Mouse (Mus musculus) stomach, postnatal 0 days (tissue): ENCODE results near the gene Chchd4. TPM values are rescaled to one million over a fixed set of nuclear protein-coding genes. Genes with fewer than 3 reads are reported as not detected.
A peak's percentile ranks its signal among the peaks of the same experiment; 100 is the strongest.

Source experiments
- ATAC-seq: fragments of 200-750 bp; cut with Nextera tagmentation; 2 replicates; pipeline ENCODE4 v1.8.0; 2017; ENCODE audit not compliant: low FRiP score, low TSS enrichment
- DNase-seq: peaks from one replicate; pipeline ENCODE4 v3.0.0-alpha.2; 2016; ENCODE audit warnings: low spot score
- H3K27ac ChIP-seq: fragments of 300-500 bp; sonication (generic); replicated peaks from 2 replicates; pipeline ENCODE4 v1.5.1; 2014; ENCODE audit warnings: mild to moderate bottlenecking, control low read depth
- H3K27me3 ChIP-seq: fragments of 300-500 bp; sonication (generic); 2 replicates; pipeline ENCODE4 v1.6.1; 2014; ENCODE audit warnings: low read length; ENCODE audit not compliant: control insufficient read depth, insufficient read depth
- H3K36me3 ChIP-seq: fragments of 300-500 bp; sonication (generic); 2 replicates; pipeline ENCODE4 v1.6.1; 2014; ENCODE audit warnings: low read length, mixed read lengths; ENCODE audit not compliant: control insufficient read depth, insufficient read depth
- H3K4me1 ChIP-seq: fragments of 300-500 bp; sonication (generic); replicated peaks from 2 replicates; pipeline ENCODE4 v1.6.1; 2014; ENCODE audit warnings: antibody characterized with exemption; ENCODE audit not compliant: control insufficient read depth, insufficient read depth
- H3K4me2 ChIP-seq: fragments of 300-500 bp; sonication (generic); replicated peaks from 2 replicates; pipeline ENCODE4 v1.6.1; 2014; ENCODE audit warnings: low read depth, mild to moderate bottlenecking, control low read depth, moderate library complexity
- H3K4me3 ChIP-seq: fragments of 300-500 bp; sonication (generic); 2 replicates; pipeline ENCODE4 v1.5.1; 2014; ENCODE audit warnings: low read depth, low read length, control low read depth
- H3K9ac ChIP-seq: fragments of 300-500 bp; sonication (generic); 2 replicates; pipeline ENCODE4 v1.6.1; 2014; ENCODE audit warnings: mild to moderate bottlenecking, low read length, control low read depth, mixed read lengths
- H3K9me3 ChIP-seq: fragments of 300-500 bp; sonication (generic); 2 replicates; pipeline ENCODE4 v1.6.1; 2016; ENCODE audit warnings: low read length; ENCODE audit not compliant: control insufficient read depth
- CTCF ChIP-seq: IDR thresholded peaks from 2 replicates; pipeline ENCODE4 v1.5.1; 2016; ENCODE audit warnings: antibody characterized with exemption, low read depth, mild to moderate bottlenecking, moderate library complexity
- EP300 ChIP-seq: optimal IDR thresholded peaks from 2 replicates; pipeline ENCODE3; 2016; ENCODE audit warnings: antibody characterized with exemption
- WGBS: fragments of 180-500 bp; shearing (Covaris S2); extraction: QIAGEN DNeasy Blood & Tissue Kit; methylation state at CpG from one replicate; pipeline ENCODE4 v1.1.7; 2014; 5-methylcytosine and 5-hydroxymethylcytosine counted together
- polyA plus RNA-seq: library from polyadenylated mRNA; unstranded; fragments of >200 nt; fragmentation: Nextera tagmentation; extraction: Ambion mirVana; gene quantifications from 2 replicates; pipeline ENCODE4 v1.2.1, GENCODE M21; 2015

The Chchd4 gene
- 14.7 TPM in 2 replicates for polyA plus RNA-seq

- Histone ChIP-seq H3K9me3 (no peaks in the 10 kb centered on the region), H3K36me3 (peaks cover 3% of the 10 kb centered on the region), H3K27ac (peak within 1 kb of the TSS; percentile 84), H3K27me3 (no peaks in the 10 kb centered on the region), H3K4me1 (peaks cover 7% of the 10 kb centered on the region), H3K4me2 (peak within 1 kb of the TSS; percentile 77), H3K4me3 (peak within 1 kb of the TSS; percentile 76), H3K9ac (peak within 1 kb of the TSS; percentile 76)
- TF ChIP-seq EP300 (no peak), CTCF (peak; percentile 48)
- ATAC-seq (peak; percentile 97), DNase-seq (peak; percentile 98)
- WGBS, result under 1% methylated on average over 74 of the region's 74 CpGs
Observed at GRCm38 (mm10) chr6:91472868-91473804, at the start of gene Chchd4, which contains the start of gene Tmem43. Chchd4 (minus strand) TSS chr6:91473546. Tmem43 (plus strand) TSS chr6:91473703.

GRCm38 (mm10) chr6:91522816-91523215 is 49.5 kb upstream of the Chchd4 start:
- Histone ChIP-seq H3K4me1 (no peaks in the 10 kb centered on the region), H3K27ac (no peak overlapping the region), H3K4me2 (no peak overlapping the region), H3K9me3 (no peaks in the 10 kb centered on the region), H3K27me3 (no peaks in the 10 kb centered on the region), H3K36me3 (peaks cover 8% of the 10 kb centered on the region), H3K9ac (no peak overlapping the region), H3K4me3 (no peak overlapping the region)
- WGBS, result 92% methylated on average over 5 of the region's 5 CpGs
- DNase-seq, result no peak
- TF ChIP-seq EP300, result no peak
- ATAC-seq, result no peak

- Histone ChIP-seq H3K27me3 (no peaks in the 10 kb centered on the region), H3K4me1 (peaks cover 4% of the 10 kb centered on the region; the same call in 1 of the 2 replicates), H3K36me3 (peaks cover 11% of the 10 kb centered on the region), H3K9me3 (no peaks in the 10 kb centered on the region), H3K9ac (no peak overlapping the region), H3K4me2 (no peak overlapping the region), H3K4me3 (no peak overlapping the region), H3K27ac (no peak overlapping the region)
- DNase-seq, result no peak
- no peak for ATAC-seq
- TF ChIP-seq CTCF, result no peak
- no peak for TF ChIP-seq EP300
- WGBS, result 90% methylated on average over 7 of the region's 7 CpGs
Observed at GRCm38 (mm10) chr6:91518454-91519020, 45.2 kb upstream of the Chchd4 start.

DNA sequence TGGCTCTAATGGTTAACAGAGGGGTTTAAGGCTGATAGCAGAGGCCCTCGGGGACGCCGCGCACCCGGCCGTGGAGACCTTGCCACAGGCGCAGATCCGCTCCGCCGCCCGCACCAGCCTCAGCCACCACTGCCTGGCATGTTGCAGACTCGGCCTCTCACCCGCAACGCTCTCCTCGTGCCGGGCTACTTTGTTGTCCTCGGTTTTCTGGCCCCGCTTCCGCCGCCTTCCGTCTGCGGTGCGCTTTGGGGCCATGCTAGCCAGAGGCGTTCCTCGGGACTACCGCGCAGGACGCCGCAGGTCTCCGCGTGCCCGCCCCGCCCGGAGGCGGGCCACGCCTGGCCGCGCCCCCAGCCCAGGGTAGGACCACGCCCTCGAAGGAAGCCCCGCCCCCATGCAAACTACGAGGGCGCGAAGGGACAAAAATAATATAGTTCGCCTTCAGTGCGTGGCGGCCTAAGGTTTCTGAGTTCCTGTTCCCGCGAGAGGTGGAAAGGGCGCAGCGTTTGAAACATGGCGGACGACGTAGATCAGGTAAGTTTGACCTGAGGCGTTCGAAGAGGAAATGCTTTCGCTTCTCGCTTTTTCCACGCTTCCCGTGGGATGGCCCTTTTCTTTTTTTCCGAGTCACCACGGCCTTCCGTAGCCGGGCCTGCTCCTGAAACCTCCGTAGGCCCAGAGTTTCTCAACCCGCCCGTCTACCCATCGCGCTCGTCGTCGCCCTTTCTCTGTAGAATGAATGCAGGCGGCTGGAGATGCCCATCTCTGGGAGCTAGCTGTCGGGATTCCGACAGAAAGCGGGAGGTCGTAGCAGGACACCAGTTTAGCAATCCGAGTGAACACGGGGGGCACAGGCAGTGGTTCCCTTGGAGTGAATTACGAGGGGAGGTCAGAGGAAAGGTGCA is 42.5 kb upstream of the Chchd4 start, which contains the start of the genes Xpc and Lsm3:
Xpc (minus strand) TSS at position 344 of the 905 bp plus-strand sequence.
Lsm3 (plus strand) TSS at position 384 of the 905 bp plus-strand sequence.
- 0 out of 2 replicates have a peak, but pooled peaks cover 7% of the 10 kb centered on the region for H3K36me3 ChIP-seq
- H3K9ac ChIP-seq, result peak within 1 kb of the TSS; percentile 89
- H3K4me2 ChIP-seq, result peak within 1 kb of the TSS; percentile 92
- peak; percentile 18; the same call in 1 of the 2 replicates for TF ChIP-seq CTCF
- peak; percentile 97 for TF ChIP-seq EP300
- under 1% methylated on average over 78 of the region's 80 CpGs for WGBS
- ATAC-seq (peak; percentile 99), DNase-seq (peak; percentile 98)
- H3K4me1 ChIP-seq, result peaks cover 4% of the 10 kb centered on the region; the same call in 1 of the 2 replicates
- no peaks in the 10 kb centered on the region for H3K9me3 ChIP-seq
- peak within 1 kb of the TSS; percentile 71 for H3K27ac ChIP-seq
- H3K27me3 ChIP-seq, result no peaks in the 10 kb centered on the region
- H3K4me3 ChIP-seq, result peak within 1 kb of the TSS; percentile 85

GRCm38 (mm10) chr6:91514737-91515362 is 41.5 kb upstream of the Chchd4 start:
- ATAC-seq (no peak), DNase-seq (no peak)
- H3K9me3 ChIP-seq, result no peaks in the 10 kb centered on the region
- no peaks in the 10 kb centered on the region for H3K27me3 ChIP-seq
- 0 out of 2 replicates have a peak overlapping the region, but pooled peaks have one; percentile 71 for H3K27ac ChIP-seq
- H3K4me3 ChIP-seq, result peak overlapping the region; percentile 85
- H3K36me3 ChIP-seq, result 0 out of 2 replicates have a peak, but pooled peaks cover 6% of the 10 kb centered on the region
- H3K9ac ChIP-seq, result peak overlapping the region; percentile 75
- H3K4me1 ChIP-seq, result peaks cover 4% of the 10 kb centered on the region; the same call in 1 of the 2 replicates
- WGBS, result 23% methylated on average over 10 of the region's 10 CpGs
- peak overlapping the region; percentile 92 for H3K4me2 ChIP-seq
- TF ChIP-seq EP300 (no peak), CTCF (no peak)
